Comparison of ENCODE assay signal across 21 mouse cellular contexts in genomic region chr1:80038059-80038458, GRCm38 (mm10).
DNase-seq lines count a peak whose midpoint lies in the region; ATAC-seq and TF ChIP-seq lines count a peak whose summit lies in the region.
"Had no signal": no experiment of that assay in that cellular context is flagged by ENCODE, and none has a peak within 500 bp of the region (broad histone marks: within the 10 kb centered on the region; RNA-seq: fewer than 3 reads in every experiment).

No protein-coding gene starts in this region.

- no peak overlapping the region for H3K27ac ChIP-seq in lung, embryonic 14.5 days (ENCODE audit: low read depth)
- no peak overlapping the region for H3K27ac ChIP-seq in lung, postnatal 0 days (ENCODE audit: low read length)
- no peak overlapping the region for H3K27ac ChIP-seq in midbrain, embryonic 11.5 days (ENCODE audit: low read depth, low read length)
- H3K27ac ChIP-seq in midbrain, embryonic 16.5 days (ENCODE audit: low read length), result no peak overlapping the region

- no peak overlapping the region for H3K4me3 ChIP-seq in lung, embryonic 14.5 days (ENCODE audit: low read depth, low read length)
- H3K4me3 ChIP-seq in lung, postnatal 0 days (ENCODE audit: low read depth, low read length), result no peak overlapping the region
- no peak overlapping the region for H3K4me3 ChIP-seq in lung, adult 2 months (replicated peaks; ENCODE audit: extremely low read depth, low read depth, low read length)
- no peak overlapping the region for H3K4me3 ChIP-seq in midbrain, embryonic 11.5 days (ENCODE audit: low read depth, low read length)
- no peak overlapping the region for H3K4me3 ChIP-seq in midbrain, embryonic 16.5 days (ENCODE audit: low read depth, low read length)

- TF ChIP-seq CTCF in lung, embryonic 14.5 days (IDR thresholded peaks at IDR 0.05; ENCODE audit: low read depth), result no peak
- no peak for TF ChIP-seq CTCF in lung, postnatal 0 days (IDR thresholded peaks at IDR 0.05)
- no peak for TF ChIP-seq CTCF in lung, adult 2 months (IDR thresholded peaks at IDR 0.05; ENCODE audit: insufficient read depth, low read length)

- no peak for ATAC-seq in lung, embryonic 14.5 days (ENCODE audit: insufficient read depth)
- ATAC-seq in lung, postnatal 0 days, result no peak
- ATAC-seq in midbrain, embryonic 11.5 days (ENCODE audit: low FRiP score), result no peak
- ATAC-seq in midbrain, embryonic 16.5 days, result no peak
- ATAC-seq: activated CD4-positive, CD25-positive, alpha-beta regulatory T cell, adult 4 months; CD4-positive, CD25-positive, alpha-beta regulatory T cell, adult 4 months; Patski had no signal

- H3K4me1 ChIP-seq in lung, embryonic 14.5 days (ENCODE audit: insufficient read depth), result peaks cover 8% of the 10 kb centered on the region; the same call in 1 of the 2 replicates
- no peaks in the 10 kb centered on the region for H3K4me1 ChIP-seq in lung, postnatal 0 days (ENCODE audit: insufficient read depth, low read depth, low read length)
- H3K4me1 ChIP-seq in lung, adult 2 months (ENCODE audit: control insufficient read depth, insufficient read depth, low read length), result no peaks in the 10 kb centered on the region
- H3K4me1 ChIP-seq in midbrain, embryonic 11.5 days (ENCODE audit: control insufficient read depth, insufficient read depth, low read length), result peaks cover 4% of the 10 kb centered on the region; the same call in 1 of the 2 replicates
- H3K4me1 ChIP-seq in midbrain, embryonic 16.5 days (ENCODE audit: control insufficient read depth, insufficient read depth, low read length), result peaks cover 6% of the 10 kb centered on the region

- H3K9ac ChIP-seq in lung, embryonic 14.5 days, result no peak overlapping the region
- H3K9ac ChIP-seq in lung, postnatal 0 days (replicated peaks; ENCODE audit: low read depth), result no peak overlapping the region
- no peak overlapping the region for H3K9ac ChIP-seq in midbrain, embryonic 11.5 days (ENCODE audit: low read length)
- H3K9ac ChIP-seq in midbrain, embryonic 16.5 days (ENCODE audit: low read depth, low read length), result no peak overlapping the region

- TF ChIP-seq POLR2A in lung, adult 2 months (IDR thresholded peaks at IDR 0.05; ENCODE audit: borderline replicate concordance, extremely low read depth, low read depth, low read length), result no peak

- no peak for TF ChIP-seq EP300 in lung, postnatal 0 days (IDR thresholded peaks at IDR 0.05)

- peak; percentile 53 for DNase-seq in lung, embryonic 14.5 days
- DNase-seq in lung, postnatal 4 days, result no peak
- DNase-seq in lung, postnatal 0 days (ENCODE audit: low spot score), result peak; percentile 27
- DNase-seq in lung, adult 2 months, result no peak
- peak; percentile 51 for DNase-seq in midbrain, embryonic 11.5 days (ENCODE audit: low spot score, missing footprints)
- DNase-seq: adrenal gland, adult 2 months; adrenal gland, adult 8-10 months; adrenal gland, postnatal 10 days; adrenal gland, postnatal 14 days; adrenal gland, postnatal 25 days; adrenal gland, postnatal 36 days; B cell, adult 2 months; cerebellum, adult 11 months; cerebellum, adult 11-12 months; cerebellum, adult 18-20 months had no signal

- no peaks in the 10 kb centered on the region for H3K36me3 ChIP-seq in lung, embryonic 14.5 days (ENCODE audit: insufficient read depth)
- H3K36me3 ChIP-seq in lung, postnatal 0 days (ENCODE audit: insufficient read depth, low read length), result no peaks in the 10 kb centered on the region
- no peaks in the 10 kb centered on the region for H3K36me3 ChIP-seq in midbrain, embryonic 11.5 days (ENCODE audit: control insufficient read depth, insufficient read depth, low read length)
- no peaks in the 10 kb centered on the region for H3K36me3 ChIP-seq in midbrain, embryonic 16.5 days (ENCODE audit: control insufficient read depth, insufficient read depth, low read length)
- H3K36me3 ChIP-seq: G1E had no signal

- H3K27me3 ChIP-seq in lung, embryonic 14.5 days (ENCODE audit: insufficient read depth, low read length), result no peaks in the 10 kb centered on the region
- H3K27me3 ChIP-seq in lung, postnatal 0 days (replicated peaks; ENCODE audit: insufficient read depth, low read length), result no peaks in the 10 kb centered on the region
- H3K27me3 ChIP-seq in midbrain, embryonic 11.5 days (ENCODE audit: control insufficient read depth, insufficient read depth, low read length), result no peaks in the 10 kb centered on the region
- no peaks in the 10 kb centered on the region for H3K27me3 ChIP-seq in midbrain, embryonic 16.5 days (ENCODE audit: control insufficient read depth, insufficient read depth, low read depth, low read length)
- H3K27me3 ChIP-seq: CH12.LX had no signal

- no peak overlapping the region for H3K4me2 ChIP-seq in lung, embryonic 14.5 days
- no peak overlapping the region for H3K4me2 ChIP-seq in lung, postnatal 0 days (replicated peaks; ENCODE audit: low read depth, low read length)
- H3K4me2 ChIP-seq in midbrain, embryonic 11.5 days, result no peak overlapping the region
- H3K4me2 ChIP-seq in midbrain, embryonic 16.5 days (ENCODE audit: low read length), result no peak overlapping the region

- H3K9me3 ChIP-seq in lung, embryonic 14.5 days (ENCODE audit: low read depth, low read length), result no peaks in the 10 kb centered on the region
- H3K9me3 ChIP-seq in lung, postnatal 0 days (ENCODE audit: low read length), result no peaks in the 10 kb centered on the region
- no peaks in the 10 kb centered on the region for H3K9me3 ChIP-seq in midbrain, embryonic 11.5 days (ENCODE audit: control insufficient read depth, low read length)
- H3K9me3 ChIP-seq in midbrain, embryonic 16.5 days (replicated peaks; ENCODE audit: control insufficient read depth, low read length, poor library complexity, severe bottlenecking), result no peaks in the 10 kb centered on the region

Comparison
In these comparisons a context has a peak if more than half of its experiments do, and no peak if none do; other contexts are left out.
1. DNase-seq: peak in lung, embryonic 14.5 days (single experiment), lung, postnatal 0 days (single experiment) and midbrain, embryonic 11.5 days (single experiment); none in lung, postnatal 4 days (0 of 2) and lung, adult 2 months (single experiment).